Mouse (Mus musculus): ENCODE results near the gene Adgrb3.

Gene Adgrb3

GRCm38 (mm10) chr1:25828971-25829920 lies at the start of gene Adgrb3:
Adgrb3 (minus strand) TSS chr1:25829707.
- DNase-seq (ENCODE audit: low spot score) = no peak

GRCm38 (mm10) chr1:25877526-25877925 lies 48.0 kb upstream of the Adgrb3 start:
- DNase-seq (ENCODE audit: low spot score) = no peak

GRCm38 (mm10) chr1:25857473-25857872 lies 28.0 kb upstream of the Adgrb3 start:
- DNase-seq (ENCODE audit: low spot score) = no peak

- DNase-seq (ENCODE audit: low spot score) = no peak
These were observed 25.0 kb upstream of the Adgrb3 start for GRCm38 (mm10) chr1:25854451-25854978.

- no peak for DNase-seq (ENCODE audit: low spot score)
These were observed 2.8 kb upstream of the Adgrb3 start for GRCm38 (mm10) chr1:25832260-25832659.

GRCm38 (mm10) chr1:25831521-25831900 lies 2.0 kb upstream of the Adgrb3 start:
- DNase-seq (ENCODE audit: low spot score) = no peak

- no peak for DNase-seq (ENCODE audit: low spot score)
These were observed 1.4 kb upstream of the Adgrb3 start for GRCm38 (mm10) chr1:25830757-25831520.

GRCm38 (mm10) chr1:25829921-25830751 lies 629 bp upstream of the Adgrb3 start:
- no peak for DNase-seq (ENCODE audit: low spot score)

GRCm38 (mm10) chr1:25828071-25828755 lies 1.3 kb downstream of the Adgrb3 start:
- no peak for DNase-seq (ENCODE audit: low spot score)

- DNase-seq (ENCODE audit: low spot score) = no peak
These were observed 2.1 kb downstream of the Adgrb3 start for GRCm38 (mm10) chr1:25827436-25827835.

GRCm38 (mm10) chr1:25826771-25827170 lies 2.7 kb downstream of the Adgrb3 start:
- DNase-seq (ENCODE audit: low spot score) = no peak

GRCm38 (mm10) chr1:25824626-25825025 lies 4.9 kb downstream of the Adgrb3 start:
- DNase-seq (ENCODE audit: low spot score) = no peak

- DNase-seq (ENCODE audit: low spot score) = no peak
These were observed 5.5 kb downstream of the Adgrb3 start for GRCm38 (mm10) chr1:25823961-25824360.

GRCm38 (mm10) chr1:25815491-25815890 lies 14.0 kb downstream of the Adgrb3 start:
- DNase-seq (ENCODE audit: low spot score) = no peak

GRCm38 (mm10) chr1:25778784-25779183 lies 50.7 kb downstream of the Adgrb3 start:
- no peak for DNase-seq (ENCODE audit: low spot score)

GRCm38 (mm10) chr1:25777459-25777858 lies 52.0 kb downstream of the Adgrb3 start:
- no peak for DNase-seq (ENCODE audit: low spot score)

GRCm38 (mm10) chr1:25775440-25776130 lies 53.9 kb downstream of the Adgrb3 start:
- no peak for DNase-seq (ENCODE audit: low spot score)

GRCm38 (mm10) chr1:25768958-25769357 lies 60.5 kb downstream of the Adgrb3 start:
- no peak for DNase-seq (ENCODE audit: low spot score)

GRCm38 (mm10) chr1:25755265-25755664 lies 74.2 kb downstream of the Adgrb3 start:
- no peak for DNase-seq (ENCODE audit: low spot score)

GRCm38 (mm10) chr1:25754528-25754927 lies 75.0 kb downstream of the Adgrb3 start:
- DNase-seq (ENCODE audit: low spot score) = no peak

GRCm38 (mm10) chr1:25745575-25745974 lies 83.9 kb downstream of the Adgrb3 start:
- no peak for DNase-seq (ENCODE audit: low spot score)

All from ovary, adult 18-20 months (tissue).